Mouse (Mus musculus): ENCODE measurements around the gene Man1c1. TPM values are rescaled to one million over a fixed set of nuclear protein-coding genes. Genes with fewer than 3 reads are reported as not detected.

Gene Man1c1
- total and polyA plus RNA-seq, 2 experiments from 2014 or later = 2.4 to 9.9 TPM

GRCm38 (mm10) chr4:134669742-134670354 lies 34.2 kb downstream of the Man1c1 start:
- TF ChIP-seq CTCF (IDR thresholded peaks at IDR 0.05; ENCODE audit: low read depth) = no peak
- 80% methylated on average over 17 of the region's 17 CpGs for WGBS

DNA sequence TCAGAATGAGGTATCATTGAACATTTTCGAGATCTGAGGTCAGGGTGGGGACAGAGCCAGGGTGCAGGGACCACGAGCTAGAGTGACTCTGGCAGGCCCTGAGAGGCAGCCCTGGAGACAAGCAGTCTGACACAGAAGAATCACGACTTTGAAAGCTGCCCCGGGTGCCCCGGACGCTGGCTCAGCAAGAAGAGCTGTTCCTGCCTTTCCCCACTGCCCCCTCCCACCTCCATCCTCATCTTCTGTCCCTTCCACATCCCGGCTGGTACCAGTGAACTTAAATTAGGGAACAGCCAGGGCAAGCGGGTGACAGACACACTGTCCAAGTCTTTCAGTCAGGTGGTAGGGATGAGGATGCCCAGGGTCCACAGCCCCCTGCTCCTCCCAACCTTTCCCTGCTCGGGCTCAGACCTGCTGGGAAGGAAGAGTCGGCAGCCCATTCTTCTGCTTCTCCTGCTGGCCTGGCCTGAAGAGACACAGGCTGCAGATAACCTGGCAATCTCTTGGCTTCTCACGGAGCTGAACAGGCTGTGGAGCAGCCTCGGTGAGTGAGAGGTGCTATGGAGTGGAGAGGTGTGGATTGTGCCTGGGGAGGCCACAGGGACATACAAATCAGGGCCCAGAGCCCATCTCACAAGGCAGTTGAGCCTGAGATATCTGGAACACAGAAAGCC lies 35.6 kb downstream of the Man1c1 start:
- 68% methylated on average over 12 of the region's 12 CpGs for WGBS
- no peaks in the 10 kb centered on the region for H3K4me1 ChIP-seq (ENCODE audit: insufficient read depth)
- H3K9ac ChIP-seq = no peak overlapping the region
- no peak for TF ChIP-seq CTCF (IDR thresholded peaks at IDR 0.05; ENCODE audit: low read depth)
- ATAC-seq (no peak), DNase-seq (no peak)
- no peak overlapping the region for H3K27ac ChIP-seq (ENCODE audit: low read depth, low read length)
- H3K4me2 ChIP-seq (ENCODE audit: low read depth) = no peak overlapping the region
- H3K9me3 ChIP-seq (ENCODE audit: low read length) = no peaks in the 10 kb centered on the region
- H3K4me3 ChIP-seq (ENCODE audit: low read depth, low read length) = no peak overlapping the region
- no peaks in the 10 kb centered on the region for H3K36me3 ChIP-seq (ENCODE audit: insufficient read depth)
- H3K27me3 ChIP-seq (ENCODE audit: insufficient read depth, low read length) = no peaks in the 10 kb centered on the region

More at GRCm38 (mm10) chr4:134669742-134670354, 34.2 kb downstream of the Man1c1 start:
- H3K27ac ChIP-seq (ENCODE audit: low read depth, low read length) = no peak overlapping the region
- no peak for DNase-seq
- no peaks in the 10 kb centered on the region for H3K36me3 ChIP-seq (ENCODE audit: insufficient read depth)
- no peaks in the 10 kb centered on the region for H3K4me1 ChIP-seq (ENCODE audit: insufficient read depth)
- no peaks in the 10 kb centered on the region for H3K27me3 ChIP-seq (ENCODE audit: insufficient read depth, low read length)
- H3K4me2 ChIP-seq (ENCODE audit: low read depth) = no peak overlapping the region
- no peak overlapping the region for H3K9ac ChIP-seq
- no peak overlapping the region for H3K4me3 ChIP-seq (ENCODE audit: low read depth, low read length)
- no peak for ATAC-seq
- no peaks in the 10 kb centered on the region for H3K9me3 ChIP-seq (ENCODE audit: low read length)

GRCm38 (mm10) chr4:134666391-134666790 lies 37.7 kb downstream of the Man1c1 start:
- Histone ChIP-seq H3K27ac (ENCODE audit: low read depth, low read length) (no peak overlapping the region), H3K4me3 (ENCODE audit: low read depth, low read length) (no peak overlapping the region), H3K27me3 (ENCODE audit: insufficient read depth, low read length) (no peaks in the 10 kb centered on the region), H3K9ac (no peak overlapping the region), H3K4me1 (ENCODE audit: insufficient read depth) (no peaks in the 10 kb centered on the region), H3K9me3 (ENCODE audit: low read length) (no peaks in the 10 kb centered on the region), H3K36me3 (ENCODE audit: insufficient read depth) (no peaks in the 10 kb centered on the region), H3K4me2 (ENCODE audit: low read depth) (no peak overlapping the region)
- ATAC-seq (no peak), DNase-seq (no peak)
- WGBS = 92% methylated on average over 19 of the region's 19 CpGs
- no peak for TF ChIP-seq CTCF (IDR thresholded peaks at IDR 0.05; ENCODE audit: low read depth)

- no peaks in the 10 kb centered on the region for H3K36me3 ChIP-seq (ENCODE audit: insufficient read depth)
- no peaks in the 10 kb centered on the region for H3K27me3 ChIP-seq (ENCODE audit: insufficient read depth, low read length)
- 57% methylated on average over 10 of the region's 10 CpGs for WGBS
- DNase-seq (no peak), ATAC-seq (no peak)
- H3K9me3 ChIP-seq (ENCODE audit: low read length) = no peaks in the 10 kb centered on the region
- H3K4me3 ChIP-seq (ENCODE audit: low read depth, low read length) = no peak overlapping the region
- no peak for TF ChIP-seq CTCF (IDR thresholded peaks at IDR 0.05; ENCODE audit: low read depth)
- H3K4me2 ChIP-seq (ENCODE audit: low read depth) = no peak overlapping the region
- peaks cover 10% of the 10 kb centered on the region for H3K4me1 ChIP-seq (ENCODE audit: insufficient read depth)
- no peak overlapping the region for H3K27ac ChIP-seq (ENCODE audit: low read depth, low read length)
- H3K9ac ChIP-seq = no peak overlapping the region
These were observed 41.0 kb downstream of the Man1c1 start for GRCm38 (mm10) chr4:134663052-134663451.

GRCm38 (mm10) chr4:134660630-134661183 lies 43.4 kb downstream of the Man1c1 start:
- peaks cover 10% of the 10 kb centered on the region for H3K4me1 ChIP-seq (ENCODE audit: insufficient read depth)
- WGBS = 37% methylated on average over 18 of the region's 18 CpGs
- DNase-seq (peak; percentile 35), ATAC-seq (peak; percentile 25; the same call in 1 of the 2 replicates)
- H3K27me3 ChIP-seq (ENCODE audit: insufficient read depth, low read length) = no peaks in the 10 kb centered on the region
- no peak overlapping the region for H3K4me3 ChIP-seq (ENCODE audit: low read depth, low read length)
- no peak overlapping the region for H3K4me2 ChIP-seq (ENCODE audit: low read depth)
- no peaks in the 10 kb centered on the region for H3K9me3 ChIP-seq (ENCODE audit: low read length)
- no peak overlapping the region for H3K27ac ChIP-seq (ENCODE audit: low read depth, low read length)
- no peak for TF ChIP-seq CTCF (IDR thresholded peaks at IDR 0.05; ENCODE audit: low read depth)
- H3K36me3 ChIP-seq (ENCODE audit: insufficient read depth) = no peaks in the 10 kb centered on the region
- peak overlapping the region; percentile 14; the same call in 1 of the 2 replicates for H3K9ac ChIP-seq

DNA sequence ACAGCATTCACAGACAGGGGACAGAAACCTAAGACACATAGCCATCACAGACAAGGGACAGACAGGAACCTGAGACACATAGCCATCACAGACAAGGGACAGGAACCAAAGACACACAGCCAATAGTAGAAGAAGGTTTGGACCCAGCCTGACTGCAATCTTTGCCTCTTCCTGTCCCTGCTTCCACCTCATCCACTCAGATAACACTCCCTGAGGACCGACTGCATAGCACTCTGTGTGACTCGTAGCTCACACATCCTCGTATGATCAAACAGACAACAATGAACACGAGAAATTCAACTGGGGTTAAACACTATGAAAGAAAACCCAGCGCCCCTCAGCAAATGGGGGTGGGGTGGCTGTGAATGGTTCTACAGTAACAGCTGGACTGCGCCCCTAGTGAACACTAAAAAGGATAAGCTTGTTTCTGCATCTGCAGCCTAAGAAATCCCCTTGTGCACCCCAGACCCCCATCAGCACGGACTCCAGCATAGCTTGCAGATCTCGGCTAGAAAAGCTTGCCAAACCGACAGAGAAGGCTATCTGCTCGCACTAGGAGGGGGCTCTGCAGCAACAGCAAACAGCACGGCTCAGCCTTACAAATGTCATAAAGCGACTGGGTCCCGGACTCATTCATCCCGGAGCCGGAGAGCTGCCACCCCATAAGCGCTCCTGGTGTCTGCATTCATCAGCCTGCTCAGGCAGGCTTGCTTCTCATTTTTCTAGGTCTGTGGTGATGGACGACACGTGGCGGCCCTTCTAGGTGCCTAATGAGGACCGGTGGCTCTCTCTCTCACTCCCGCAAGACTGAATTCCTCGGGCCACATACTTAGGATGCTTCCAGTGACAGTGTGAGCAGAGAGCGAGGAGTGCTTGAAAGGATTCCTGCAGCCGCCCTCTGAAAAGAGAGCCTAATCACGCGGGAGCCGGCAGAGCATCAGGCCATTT lies 44.5 kb downstream of the Man1c1 start:
- no peaks in the 10 kb centered on the region for H3K27me3 ChIP-seq (ENCODE audit: insufficient read depth, low read length)
- peak; percentile 71 for DNase-seq
- H3K4me2 ChIP-seq (ENCODE audit: low read depth) = peak overlapping the region; percentile 44
- no peaks in the 10 kb centered on the region for H3K9me3 ChIP-seq (ENCODE audit: low read length)
- peak overlapping the region; percentile 36; the same call in 1 of the 2 replicates for H3K27ac ChIP-seq (ENCODE audit: low read depth, low read length)
- TF ChIP-seq CTCF (IDR thresholded peaks at IDR 0.05; ENCODE audit: low read depth) = peak; percentile 56
- peaks cover 10% of the 10 kb centered on the region for H3K4me1 ChIP-seq (ENCODE audit: insufficient read depth)
- ATAC-seq = peak; percentile 49
- 0 out of 2 replicates have a peak overlapping the region, but pooled peaks have one; percentile 31 for H3K9ac ChIP-seq
- WGBS = 11% methylated on average over 27 of the region's 27 CpGs
- H3K36me3 ChIP-seq (ENCODE audit: insufficient read depth) = no peaks in the 10 kb centered on the region
- peak overlapping the region; percentile 16; the same call in 1 of the 2 replicates for H3K4me3 ChIP-seq (ENCODE audit: low read depth, low read length)

Measured in forebrain, postnatal 0 days (tissue).